Mouse (Mus musculus) right cerebral cortex, adult 2 months (tissue): ENCODE results near the gene Prickle4.

Experiments
- DNase-seq, 2 experiments: peaks; one replicate each; pipeline ENCODE4 v3.0.0; 2021 to 2022; ENCODE audit warnings: low spot score in 2 of 2

Prickle4 gene

DNA sequence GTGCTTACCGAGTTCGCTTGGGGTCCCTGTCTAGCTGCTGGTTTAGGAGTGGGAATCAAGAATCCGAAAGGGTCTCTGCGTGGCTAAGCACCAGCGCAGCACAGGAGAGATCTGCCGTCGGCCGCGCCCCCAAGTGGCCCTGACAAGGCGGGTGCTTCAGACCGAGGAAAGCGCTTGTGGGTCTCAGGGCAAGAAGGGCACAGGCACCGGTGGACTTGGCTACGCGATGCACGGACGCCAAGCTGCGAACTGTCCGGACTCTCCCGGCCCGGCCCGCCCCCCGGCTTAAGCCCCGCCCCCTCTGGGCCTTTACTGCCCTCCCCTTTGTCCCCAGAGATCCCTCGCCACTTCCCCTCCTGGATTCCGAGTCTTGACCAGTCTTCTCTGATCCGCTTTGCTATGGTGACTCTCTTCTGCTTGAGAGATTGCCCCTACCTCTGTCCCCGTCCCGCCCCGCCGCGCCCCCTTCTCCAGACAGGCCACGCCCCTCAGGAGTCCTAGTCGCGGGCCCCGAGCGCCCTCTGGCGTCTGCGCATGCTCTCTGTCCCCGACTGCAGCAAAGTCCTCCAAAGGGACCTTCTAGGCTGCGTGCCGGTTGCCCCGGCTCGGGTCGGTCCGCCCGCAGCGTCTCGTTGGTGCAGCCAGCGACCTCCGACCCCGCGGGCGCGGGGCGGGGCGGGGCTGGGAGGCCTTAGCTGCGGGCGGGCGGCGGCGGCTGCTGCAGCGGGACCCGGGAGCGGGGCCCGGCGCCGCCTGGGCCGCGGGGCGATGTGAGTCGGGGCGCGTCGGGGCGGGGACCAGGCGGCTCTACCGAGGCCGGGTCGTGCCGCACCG, at the start of gene Prickle4:
TSS of gene Prickle4 (minus strand) at position 234 of the 834 bp plus-strand sequence.
- peak; percentile 96 for DNase-seq

DNA sequence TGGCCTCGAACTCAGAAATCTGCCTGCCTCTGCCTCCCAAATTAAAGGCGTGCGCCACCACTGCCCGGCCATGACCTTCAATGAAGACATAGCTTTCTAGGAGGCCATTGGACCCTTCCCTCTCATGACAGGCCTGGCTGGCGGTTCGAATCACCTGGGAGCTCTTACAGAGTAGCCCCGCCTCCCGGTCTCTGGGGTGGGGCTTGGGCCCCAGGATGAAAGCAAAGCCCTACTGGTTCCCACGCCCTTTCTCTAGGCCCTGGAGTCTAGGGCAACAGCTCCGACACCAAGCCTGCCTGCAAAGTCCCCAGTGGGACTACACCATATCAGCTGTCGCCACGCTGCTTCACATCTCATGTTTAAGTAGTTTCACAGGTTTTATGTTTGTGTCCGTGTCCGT, 49.5 kb upstream of the Prickle4 start:
- no peak for DNase-seq

DNA sequence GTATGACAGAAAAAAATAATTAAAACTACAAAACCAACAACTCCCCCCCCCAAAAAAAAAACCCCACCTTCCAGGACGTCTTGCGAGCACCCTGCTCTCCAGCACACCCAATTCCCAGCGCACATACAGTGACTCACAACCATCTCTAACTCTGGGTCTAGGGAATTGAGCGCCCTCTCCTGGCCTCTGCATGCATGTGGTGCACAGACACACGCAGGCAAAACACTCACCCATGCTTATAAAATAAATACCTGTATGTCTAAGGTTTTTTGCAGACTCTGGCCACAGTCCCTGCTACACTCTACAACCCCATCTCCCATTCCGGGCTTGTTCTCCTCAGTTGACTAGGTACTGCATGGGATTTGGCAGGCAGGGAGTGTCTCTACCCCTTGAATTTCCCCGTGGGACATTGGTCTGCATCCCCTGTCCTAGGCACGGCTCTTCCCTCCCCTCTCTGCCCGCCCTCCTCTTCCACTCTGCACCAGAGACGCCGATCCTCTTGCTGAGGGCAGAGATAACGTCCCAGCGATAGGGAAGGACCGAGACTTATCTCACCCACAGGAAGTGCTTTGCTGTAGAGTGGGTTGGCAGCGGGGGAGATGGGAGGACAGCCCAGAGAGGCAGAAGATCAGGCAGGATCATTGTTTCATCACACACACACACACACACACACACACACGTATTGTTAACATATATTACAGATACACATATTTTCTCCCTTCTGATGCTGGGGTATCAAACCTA, 48.6 kb upstream of the Prickle4 start:
- DNase-seq, result no peak

DNA sequence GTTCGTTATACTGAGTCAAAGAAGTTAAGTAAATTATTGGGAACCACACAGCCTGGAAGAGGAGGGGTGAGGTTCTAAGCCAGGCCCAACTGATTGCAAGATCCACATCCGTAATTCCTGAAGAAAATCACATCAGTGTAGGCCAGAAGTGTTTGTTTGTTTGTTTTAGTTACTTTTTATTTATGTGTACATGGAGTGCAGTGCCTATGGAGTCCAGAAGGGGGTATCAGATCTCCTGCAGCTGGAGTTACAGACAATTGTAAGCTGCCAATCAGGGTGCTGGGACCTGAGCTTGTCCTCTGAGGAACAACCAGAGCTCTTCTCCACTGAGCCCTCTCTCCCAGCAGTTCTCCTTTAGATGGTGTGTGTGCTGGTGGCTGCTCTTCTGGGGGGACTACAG, 45.6 kb upstream of the Prickle4 start:
- no peak for DNase-seq

DNA sequence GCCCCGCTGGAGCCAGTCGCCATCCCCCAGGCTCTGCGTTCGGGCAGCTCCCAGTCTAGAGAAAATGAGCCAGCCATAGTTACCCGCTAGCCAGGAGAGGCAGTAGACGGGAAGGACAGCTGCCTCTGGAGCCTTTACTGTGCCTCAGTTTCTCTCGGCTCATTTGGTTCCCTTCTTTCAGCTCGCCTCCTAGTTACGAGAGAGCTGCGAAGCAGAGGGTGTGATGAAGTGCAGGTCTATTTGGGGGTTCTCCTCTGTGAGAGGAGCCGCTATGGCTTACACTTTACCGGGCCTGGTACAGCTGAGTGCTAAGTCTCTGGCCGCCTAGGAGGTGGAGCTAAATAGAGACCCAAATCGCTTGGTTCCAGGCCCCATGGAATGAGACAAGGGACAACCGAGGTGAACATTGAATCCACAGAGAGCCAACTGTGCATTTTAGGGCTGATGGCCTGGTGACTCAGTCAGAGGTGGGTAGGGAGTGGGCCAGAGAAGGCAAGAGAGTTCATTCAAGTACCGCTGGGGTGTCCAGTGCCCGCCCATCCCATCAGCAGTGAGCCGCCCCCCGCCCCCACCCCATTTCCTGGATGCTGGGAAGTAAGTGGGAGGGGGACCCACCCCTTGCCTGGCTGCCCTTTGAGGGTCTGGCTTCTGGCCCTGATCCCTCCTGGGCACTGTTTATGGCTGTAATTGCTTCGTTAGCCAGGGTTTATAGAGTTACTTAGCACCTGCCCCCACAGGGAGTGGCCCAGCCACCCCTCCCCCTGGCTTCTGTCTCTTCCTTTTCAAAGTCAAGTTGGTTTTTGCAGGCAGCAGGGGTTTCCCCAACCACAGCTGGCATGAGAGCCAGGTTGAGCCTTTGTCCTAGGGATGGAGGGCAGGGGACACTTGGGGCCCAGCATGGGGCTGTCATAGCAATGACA, 44.6 kb upstream of the Prickle4 start:
- no peak for DNase-seq

DNA sequence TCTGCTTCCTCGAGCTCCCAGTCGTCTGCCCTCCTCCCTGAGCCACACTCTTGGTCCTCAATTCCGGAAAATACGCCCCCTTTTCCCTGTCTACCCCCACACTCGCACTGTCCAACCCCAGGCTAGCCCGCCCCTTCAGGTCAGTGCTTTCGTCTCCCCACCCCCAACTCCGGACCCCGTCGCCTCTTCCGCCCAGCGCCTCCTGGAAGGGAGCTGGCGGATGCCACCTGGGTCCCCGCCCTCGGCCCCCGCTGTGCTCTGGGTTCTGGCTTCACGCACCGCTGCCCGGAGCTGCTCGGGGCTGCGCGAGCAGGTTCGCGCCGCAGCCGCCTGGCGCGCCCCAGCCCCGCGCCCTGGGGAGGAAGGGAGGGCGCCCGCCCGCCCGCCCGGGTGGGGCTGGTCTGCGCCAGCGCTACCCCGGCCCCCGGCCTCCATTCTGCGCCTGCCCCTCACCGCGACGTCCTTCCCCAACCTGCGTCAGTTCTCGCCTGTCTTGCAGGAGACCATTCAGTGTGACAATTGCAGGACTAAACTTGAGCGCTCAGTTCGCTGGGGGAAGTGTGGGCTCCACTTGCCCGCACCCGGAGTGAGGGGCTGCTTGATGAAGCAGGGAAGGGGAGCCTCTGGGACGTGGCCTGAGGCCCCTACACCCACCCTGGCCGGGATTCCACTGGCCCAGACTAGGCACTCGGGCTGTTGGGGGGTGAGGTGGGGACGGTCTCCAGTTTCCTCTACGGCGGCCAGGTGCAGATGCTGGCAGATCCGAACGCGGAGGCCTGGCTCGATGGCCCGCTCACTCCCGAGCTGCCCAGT, 43.7 kb upstream of the Prickle4 start:
- peak in 1 of 2 experiments; percentile 5 for DNase-seq

DNA sequence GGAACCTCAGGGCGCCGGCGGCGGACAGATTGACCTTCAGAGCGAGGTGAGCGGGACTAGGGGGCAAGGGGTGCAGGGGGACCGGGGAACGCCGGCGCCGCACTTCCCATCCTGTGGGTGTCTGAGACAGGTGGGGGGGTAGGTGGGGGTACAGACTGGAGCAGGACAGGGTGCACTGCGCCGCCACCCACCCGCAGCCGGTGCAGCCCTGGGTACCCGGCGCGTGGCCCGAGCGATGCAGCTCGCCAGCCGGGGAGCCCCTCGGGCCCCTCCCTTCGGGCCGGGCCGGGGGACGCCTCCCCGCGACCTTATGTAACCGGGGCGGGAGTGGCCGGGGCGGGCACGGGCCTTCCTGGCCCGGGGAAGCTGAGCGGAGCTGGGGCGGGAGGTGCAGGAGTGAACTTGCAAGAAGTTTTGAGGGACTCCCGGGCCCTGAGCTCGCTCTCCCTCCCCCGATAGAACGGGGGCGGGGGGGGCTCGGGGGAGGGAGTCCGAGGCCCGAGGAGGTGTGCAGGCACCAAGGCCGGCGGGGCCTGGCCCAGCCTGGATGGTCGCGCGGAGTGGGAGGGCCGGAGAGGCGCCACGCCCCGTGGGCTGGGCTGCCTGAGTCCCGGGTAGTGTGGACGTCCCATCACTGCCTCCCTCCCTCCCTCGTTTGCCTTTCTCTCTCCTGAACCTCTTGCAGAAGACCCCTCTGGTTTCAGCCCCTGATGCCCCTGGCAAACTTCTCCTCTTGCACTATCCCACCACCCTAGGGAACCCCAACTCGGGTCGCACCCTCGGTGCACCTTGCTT, 42.9 kb upstream of the Prickle4 start:
- peak; percentile 53 to 75 for DNase-seq

DNA sequence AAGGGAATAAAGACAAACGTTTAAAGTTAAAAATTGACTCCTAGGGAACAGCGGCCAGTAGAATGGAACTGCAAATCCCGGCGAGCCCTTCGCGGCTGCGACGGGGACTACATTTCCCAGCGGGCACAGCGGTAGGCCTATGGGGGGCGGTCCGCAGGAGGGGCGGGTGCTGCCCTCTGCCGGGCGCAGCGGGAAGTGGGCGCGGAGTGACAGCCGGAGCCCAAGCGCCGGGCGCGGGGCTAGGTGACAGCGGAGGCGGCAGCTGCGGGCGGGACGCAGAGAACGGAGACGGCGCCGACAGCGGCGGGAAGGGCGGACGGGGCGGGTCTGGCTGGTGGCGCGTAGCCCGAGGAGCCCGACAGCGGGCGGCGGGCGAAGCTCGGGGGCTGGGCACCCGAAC, 42.3 kb upstream of the Prickle4 start, which contains the start of gene Tfeb:
TSS of gene Tfeb (plus strand) at position 175 of the 400 bp plus-strand sequence.
- peak; percentile 97 to 98 for DNase-seq

DNA sequence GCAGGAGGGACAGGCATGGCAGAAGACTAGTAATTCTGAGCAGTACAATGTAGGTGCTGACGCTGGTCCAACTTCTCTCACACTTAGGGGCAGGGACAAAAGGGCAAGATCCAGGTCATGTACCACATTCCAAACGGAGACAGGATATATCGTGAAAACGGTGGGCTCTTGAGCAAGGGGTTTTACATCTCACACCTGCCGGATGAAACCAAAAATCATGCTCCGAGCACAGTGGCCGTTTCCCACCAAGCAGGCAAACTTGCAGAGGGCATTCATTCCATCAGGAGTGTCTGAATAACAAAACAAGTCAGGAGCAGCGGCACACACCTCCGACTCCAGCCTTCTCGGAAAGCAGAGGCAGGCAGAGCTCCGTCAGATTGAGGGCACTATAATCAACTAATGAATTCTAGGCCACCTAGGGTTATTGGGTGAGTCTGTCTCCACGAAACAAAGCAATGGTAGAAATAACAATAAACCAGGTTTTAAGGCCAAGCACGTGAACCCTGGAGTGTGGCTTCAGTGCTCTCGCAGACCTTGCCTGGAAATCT, 41.1 kb upstream of the Prickle4 start:
- DNase-seq, result no peak

DNA sequence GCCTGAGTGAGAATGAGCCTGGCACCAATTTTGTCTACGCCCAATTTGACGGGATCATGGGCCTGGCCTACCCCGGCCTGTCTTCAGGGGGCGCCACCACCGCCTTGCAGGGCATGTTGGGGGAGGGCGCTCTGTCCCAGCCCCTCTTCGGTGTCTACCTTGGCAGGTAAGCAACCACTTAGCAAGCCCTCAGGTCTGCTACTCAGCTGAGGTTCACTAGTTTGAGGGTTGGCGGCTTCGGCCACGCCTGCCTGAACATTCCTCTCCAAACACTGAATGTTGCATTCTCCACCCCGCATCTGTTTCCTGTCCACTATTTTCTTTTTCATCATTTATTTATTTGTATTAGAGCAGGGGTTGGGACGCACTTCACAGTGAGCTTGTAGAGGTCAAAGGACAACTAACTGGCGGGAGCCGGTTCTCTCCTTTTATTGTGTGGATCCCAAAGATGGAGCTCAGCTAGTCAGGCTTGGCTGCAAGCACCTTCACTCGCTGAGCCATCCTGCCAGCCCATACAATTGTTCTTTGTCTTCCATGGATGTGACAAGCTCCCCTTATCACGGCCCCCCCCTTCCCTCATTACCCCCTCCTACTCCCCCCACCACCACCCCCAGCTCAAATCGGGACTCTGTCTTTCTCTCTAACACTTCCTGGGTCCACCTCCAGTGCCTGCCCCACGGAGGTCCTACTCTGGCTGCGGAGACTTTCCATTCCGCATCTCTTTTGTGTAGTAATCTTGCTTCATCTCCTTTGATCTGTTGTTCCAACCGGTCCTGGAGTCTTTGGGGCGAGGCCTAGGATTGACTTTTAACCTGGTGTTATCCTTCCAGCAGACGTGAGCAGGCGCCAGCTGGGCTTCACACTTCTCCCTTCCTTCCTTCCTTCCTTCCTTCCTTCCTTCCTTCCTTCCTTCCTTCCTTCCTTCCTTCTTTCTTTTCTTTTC, 36.4 kb upstream of the Prickle4 start:
- DNase-seq, result no peak

DNA sequence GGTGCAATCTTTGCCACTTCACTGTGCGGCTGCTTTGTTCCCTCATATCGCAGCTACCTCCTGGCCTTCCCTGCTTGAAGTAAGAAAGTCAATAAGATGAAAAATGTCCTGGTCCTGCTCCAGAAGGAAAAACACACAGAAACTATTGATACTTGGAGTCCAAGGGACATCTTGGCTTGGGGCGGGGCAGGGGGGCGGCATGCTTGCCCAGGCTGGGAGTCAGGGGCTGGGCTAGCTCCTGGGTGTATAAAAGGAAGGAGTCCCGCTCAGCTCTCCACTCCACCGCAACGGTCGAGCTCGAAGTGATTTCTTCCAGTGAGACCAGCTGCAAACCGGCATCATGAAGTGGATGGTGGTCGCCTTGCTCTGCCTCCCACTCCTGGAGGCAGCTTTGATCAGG, 32.0 kb upstream of the Prickle4 start, which contains the start of gene Pgc:
TSS of gene Pgc (plus strand) at position 277 of the 400 bp plus-strand sequence.
- no peak for DNase-seq

DNA sequence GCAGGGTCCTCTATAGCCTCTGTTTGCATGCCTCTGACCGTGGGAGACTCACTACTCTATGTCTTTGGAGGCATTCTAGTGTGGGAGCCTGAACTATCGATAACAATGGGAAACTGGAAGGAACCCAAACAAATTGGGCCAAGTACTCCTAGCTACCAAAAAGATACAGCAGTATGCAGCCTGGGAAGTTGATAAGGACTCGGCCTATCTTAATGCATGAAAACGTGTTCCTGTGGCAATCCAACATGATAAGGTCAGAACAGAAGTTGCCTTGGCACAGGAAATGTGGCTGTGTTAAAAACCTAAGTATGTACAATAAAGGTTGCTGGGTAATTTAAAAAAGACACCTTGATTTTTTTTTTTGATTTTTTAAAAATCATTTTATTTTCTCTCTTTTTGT, 26.6 kb upstream of the Prickle4 start:
- DNase-seq, result no peak

DNA sequence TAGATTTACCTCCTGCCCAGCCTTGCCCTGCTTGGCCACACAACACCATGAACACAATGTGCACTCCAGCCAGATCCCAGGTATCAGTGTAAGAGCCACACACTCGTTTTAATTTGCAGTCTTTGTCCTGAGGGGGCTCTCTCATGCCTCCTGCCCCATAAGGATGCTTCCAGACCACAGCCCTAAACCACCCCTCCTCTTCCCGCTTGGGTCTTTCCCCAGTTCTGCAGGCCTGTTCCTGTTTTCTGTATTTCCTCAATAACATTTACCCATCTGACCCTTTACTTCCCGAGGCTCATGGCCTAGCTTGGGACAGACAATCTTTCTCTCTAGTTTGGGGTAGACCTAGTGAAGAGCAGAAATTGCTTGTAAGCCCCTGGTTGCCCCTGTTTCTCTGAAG, 20.5 kb upstream of the Prickle4 start:
- no peak for DNase-seq

DNA sequence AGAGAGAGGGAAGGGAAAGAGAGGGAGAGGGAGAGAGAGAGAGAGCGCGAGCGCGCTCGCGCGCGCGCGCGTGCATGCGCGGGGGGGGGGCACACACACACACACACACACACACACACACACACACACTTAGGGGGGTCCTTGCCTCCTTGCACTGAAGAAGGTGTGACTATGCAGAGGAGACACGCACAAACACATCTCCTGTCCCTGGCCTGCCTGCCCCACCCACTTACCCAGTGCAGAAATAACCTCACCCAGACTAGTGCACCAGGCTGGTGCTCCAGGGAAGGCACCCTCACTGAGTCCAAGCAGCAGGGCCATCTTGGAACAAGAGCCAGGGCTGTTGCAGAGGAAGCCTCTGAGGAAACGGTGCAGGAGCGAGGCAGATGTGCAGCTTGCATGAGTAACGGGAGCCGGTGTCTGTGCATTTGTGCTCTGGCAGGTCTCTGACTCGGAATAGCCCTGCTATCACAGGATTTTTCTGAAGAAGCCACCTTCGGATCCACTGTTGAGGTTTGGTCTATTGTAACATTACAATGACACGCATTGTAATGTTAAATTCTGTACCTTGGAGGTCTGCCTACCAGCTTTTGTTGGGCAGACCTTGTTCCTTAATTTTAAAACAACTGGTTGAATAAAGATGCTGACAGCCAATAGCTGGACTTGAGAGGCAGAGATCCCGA, 18.5 kb upstream of the Prickle4 start:
- DNase-seq, result no peak

DNA sequence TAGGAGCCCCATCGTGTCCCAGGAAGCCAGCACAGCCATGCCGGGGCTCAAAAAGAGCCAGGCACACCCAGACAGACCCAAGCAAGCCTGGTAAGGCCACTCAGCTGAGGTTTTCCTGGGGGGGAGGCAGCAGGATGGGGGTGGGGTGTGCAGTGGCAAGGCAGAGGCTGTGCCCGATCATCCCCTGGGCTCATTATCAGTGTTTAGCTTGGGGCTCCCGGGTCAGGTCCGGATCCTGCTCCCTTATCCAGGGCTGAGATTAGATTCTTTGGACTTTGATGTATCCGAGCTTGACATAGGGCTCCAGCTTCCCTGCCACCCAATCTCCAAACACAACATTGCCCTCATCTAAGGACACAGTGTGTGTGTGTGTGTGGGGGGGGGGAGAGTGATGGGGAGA, 17.3 kb upstream of the Prickle4 start:
- no peak for DNase-seq

DNA sequence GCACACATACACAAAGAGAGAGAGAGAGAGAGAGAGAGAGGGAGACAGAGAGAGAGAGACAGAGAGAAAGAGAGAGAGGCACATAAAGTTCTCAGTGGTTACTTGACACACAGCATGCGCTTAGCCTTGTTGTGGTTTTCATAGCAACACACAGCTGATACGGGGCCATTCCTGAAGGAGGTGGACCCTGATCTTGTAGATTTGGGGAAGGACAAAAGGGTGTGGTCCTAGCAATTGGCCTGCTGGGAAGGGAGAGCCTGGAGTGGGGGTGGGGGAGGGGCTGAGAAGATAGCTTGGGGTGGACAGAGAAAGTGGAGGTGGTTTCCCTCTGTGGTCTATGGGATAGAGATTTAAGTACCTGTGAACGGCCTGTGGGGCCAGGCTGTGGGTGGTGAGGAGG, 15.5 kb upstream of the Prickle4 start:
- no peak for DNase-seq

DNA sequence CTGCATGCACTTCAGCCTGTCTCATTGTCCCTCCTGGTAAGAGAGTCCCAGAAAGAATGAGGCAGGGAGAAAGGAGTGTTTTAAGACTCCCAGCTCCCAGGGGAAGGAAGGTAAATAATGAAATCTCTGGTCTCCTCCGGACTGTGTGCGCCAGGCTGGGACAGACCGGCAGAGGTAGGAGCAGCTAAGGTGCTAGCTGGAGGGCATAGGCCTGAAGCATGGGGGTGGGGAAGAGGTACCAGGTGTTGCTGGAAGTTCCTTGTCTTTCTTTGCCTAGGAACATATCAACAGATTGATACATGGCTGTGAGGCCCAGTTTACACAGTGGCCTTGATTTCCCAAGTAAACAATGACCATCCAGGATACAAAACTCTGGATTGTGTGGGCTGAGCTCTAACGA, 14.4 kb upstream of the Prickle4 start:
- DNase-seq, result no peak

DNA sequence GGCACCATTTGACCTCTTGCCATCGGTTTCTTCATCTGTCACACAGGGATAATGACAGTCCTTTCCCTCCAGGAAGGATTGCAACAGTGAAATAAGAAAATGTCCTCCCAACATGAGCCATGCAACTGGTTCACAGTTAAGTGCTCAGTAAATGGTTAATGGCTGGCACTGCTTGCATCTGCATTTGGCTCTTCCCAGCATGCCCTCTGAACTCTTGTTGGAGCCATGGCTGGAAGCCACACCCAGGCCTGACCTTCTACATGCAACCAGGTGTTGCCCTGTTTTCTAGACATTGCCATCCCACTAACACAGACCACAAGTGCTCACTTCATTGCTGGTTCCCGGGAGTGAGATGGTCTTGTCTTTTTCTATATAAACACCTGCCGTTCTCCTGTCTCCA, 13.4 kb upstream of the Prickle4 start:
- DNase-seq, result no peak
